Mouse (Mus musculus) small intestine, adult 2 months (tissue): Measurements from ENCODE around the gene 4833439L19Rik.

ENCODE experiments used
- CTCF ChIP-seq: fragments of 200-500 bp; IDR thresholded peaks from 2 replicates; pipeline ENCODE4 v1.5.1; 2012; ENCODE audit warnings: low read depth, mild to moderate bottlenecking, control low read depth, inconsistent platforms, low read length, moderate library complexity, mixed read lengths; ENCODE audit not compliant: insufficient replicate concordance, insufficient read length; ENCODE audit errors: extremely low read depth
- POLR2A ChIP-seq: fragments of 200-500 bp; IDR thresholded peaks from 2 replicates; pipeline ENCODE4 v1.6.1; 2012; ENCODE audit warnings: low read depth, mild to moderate bottlenecking, control low read depth, inconsistent platforms, low read length, moderate library complexity

- TF ChIP-seq POLR2A (no peak), CTCF (no peak)
Measured at GRCm38 (mm10) chr13:54548036-54548435, 17.2 kb downstream of the 4833439L19Rik start.
